Mouse (Mus musculus) liver, embryonic 15.5 days (tissue): Measurements from ENCODE around the gene Vgll4. TPM values are rescaled to one million over a fixed set of nuclear protein-coding genes. Genes with fewer than 3 reads are reported as not detected.

Source experiments
- ATAC-seq: fragments of 200-750 bp; cut with Nextera tagmentation; 2 replicates; pipeline ENCODE4 v1.8.0; 2017; ENCODE audit warnings: moderate number of reproducible peaks, mild to moderate bottlenecking, moderate library complexity; ENCODE audit not compliant: insufficient read depth
- H3K27ac ChIP-seq: fragments of 300-500 bp; sonication (generic); replicated peaks from 2 replicates; pipeline ENCODE4 v1.5.1; 2015; ENCODE audit warnings: mild to moderate bottlenecking, inconsistent platforms
- H3K27me3 ChIP-seq: fragments of 300-500 bp; sonication (generic); 2 replicates; pipeline ENCODE4 v1.6.1; 2015; ENCODE audit warnings: mild to moderate bottlenecking, inconsistent platforms
- H3K36me3 ChIP-seq: fragments of 300-500 bp; sonication (generic); replicated peaks from 2 replicates; pipeline ENCODE4 v1.6.1; 2015; ENCODE audit warnings: moderate library complexity, mild to moderate bottlenecking, inconsistent platforms
- H3K4me1 ChIP-seq: fragments of 300-500 bp; sonication (generic); replicated peaks from 2 replicates; pipeline ENCODE4 v1.6.1; 2015; ENCODE audit warnings: inconsistent platforms
- H3K4me2 ChIP-seq: fragments of 300-500 bp; sonication (generic); 2 replicates; pipeline ENCODE4 v1.6.1; 2015; ENCODE audit warnings: moderate library complexity, mild to moderate bottlenecking, inconsistent platforms
- H3K4me3 ChIP-seq: fragments of 300-500 bp; sonication (generic); replicated peaks from 2 replicates; pipeline ENCODE4 v1.5.1; 2015; ENCODE audit warnings: mild to moderate bottlenecking, inconsistent platforms
- H3K9ac ChIP-seq: fragments of 300-500 bp; sonication (generic); 2 replicates; pipeline ENCODE4 v1.6.1; 2015; ENCODE audit warnings: moderate library complexity, mild to moderate bottlenecking, inconsistent platforms
- H3K9me3 ChIP-seq: fragments of 300-500 bp; sonication (generic); replicated peaks from 2 replicates; pipeline ENCODE4 v1.6.1; 2016; ENCODE audit warnings: inconsistent platforms
- WGBS: fragments of 180-500 bp; shearing (Covaris S2); methylation state at CpG from one replicate; pipeline ENCODE4 v1.1.7; 2015; ENCODE audit warnings: mixed read lengths; ENCODE audit not compliant: insufficient replicate concordance; 5-methylcytosine and 5-hydroxymethylcytosine counted together
- polyA plus RNA-seq: library from polyadenylated mRNA; unstranded; fragments of >200 nt; fragmentation: Nextera tagmentation; extraction: Ambion mirVana; gene quantifications from 2 replicates; pipeline ENCODE4 v1.2.1, GENCODE M21; 2015

The Vgll4 gene
- polyA plus RNA-seq, 1 experiment from 2014 or later: 11.5 TPM

DNA sequence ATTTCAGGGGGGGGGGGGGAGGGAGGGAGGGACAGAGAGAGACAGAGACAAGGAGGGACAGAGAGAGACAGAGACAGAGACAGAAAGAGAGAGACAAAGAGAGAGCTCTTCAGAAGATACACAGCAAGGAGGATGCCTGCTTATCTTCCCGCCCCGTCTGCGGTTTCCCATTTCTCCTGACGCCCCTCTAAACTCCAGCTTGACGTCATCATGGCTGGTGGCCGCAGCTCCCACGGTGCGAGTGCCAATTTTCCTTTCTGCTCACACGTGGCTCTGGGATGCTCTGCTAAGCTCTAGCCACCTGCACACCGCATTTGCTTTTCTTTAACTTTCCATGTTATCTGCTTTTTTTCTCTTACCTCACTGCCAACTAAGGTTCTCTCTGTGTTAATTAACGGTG, 151.8 kb downstream of the Vgll4 start:
- H3K36me3 ChIP-seq: no peaks in the 10 kb centered on the region

DNA sequence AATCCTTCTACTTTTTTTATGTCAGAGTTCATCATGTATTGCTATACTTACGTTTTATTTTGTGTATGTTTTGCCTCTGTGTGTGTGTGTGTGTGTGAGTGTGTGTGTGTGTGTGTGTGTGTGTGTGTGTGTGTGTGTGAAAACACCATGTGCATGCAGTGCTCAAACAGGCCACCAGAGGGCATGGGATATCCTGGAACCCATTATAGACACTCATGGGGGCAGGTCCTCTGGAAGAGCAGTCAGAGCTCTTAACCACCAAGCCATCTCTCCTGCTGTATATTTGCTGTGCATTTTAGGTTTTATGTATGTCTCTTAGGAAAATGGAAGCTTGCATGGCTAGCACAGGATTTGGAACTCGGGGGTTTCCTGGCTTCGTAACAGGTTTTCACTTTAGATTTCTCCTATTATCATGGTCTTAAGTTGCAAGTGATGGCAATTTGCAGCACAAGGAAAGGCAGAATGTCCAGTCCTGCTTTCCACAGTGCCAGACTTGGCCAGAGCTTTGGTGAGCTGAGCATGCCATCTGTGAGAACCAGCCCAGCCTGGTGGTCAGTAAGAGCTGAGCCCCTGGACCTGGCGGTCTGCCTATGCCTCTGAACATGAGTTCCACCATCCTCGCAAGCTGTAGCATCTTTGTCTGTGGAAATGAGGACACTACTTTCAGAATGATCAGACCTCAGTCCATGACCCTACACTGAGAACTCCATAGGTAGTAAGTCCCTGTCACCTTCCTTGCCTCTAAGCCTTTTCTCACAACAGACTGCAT, 154.7 kb downstream of the Vgll4 start:
- Histone ChIP-seq H3K27me3 (no peaks in the 10 kb centered on the region), H3K27ac (no peak overlapping the region), H3K9me3 (no peaks in the 10 kb centered on the region), H3K36me3 (no peaks in the 10 kb centered on the region), H3K4me1 (peaks cover 7% of the 10 kb centered on the region), H3K9ac (no peak overlapping the region), H3K4me2 (no peak overlapping the region), H3K4me3 (no peak overlapping the region)
- ATAC-seq: no peak
- 70% methylated on average over 5 of the region's 5 CpGs for WGBS

More for the DNA sequence above, 151.8 kb downstream of the Vgll4 start:
- no peak overlapping the region for H3K9ac ChIP-seq
- H3K4me3 ChIP-seq: no peak overlapping the region
- no peak overlapping the region for H3K27ac ChIP-seq
- H3K4me1 ChIP-seq: peaks cover 9% of the 10 kb centered on the region
- H3K4me2 ChIP-seq: no peak overlapping the region; the same call in 1 of the 2 replicates
- no peaks in the 10 kb centered on the region for H3K9me3 ChIP-seq
- H3K27me3 ChIP-seq: no peaks in the 10 kb centered on the region
- ATAC-seq: no peak
- 6% methylated on average over 11 of the region's 11 CpGs for WGBS

DNA sequence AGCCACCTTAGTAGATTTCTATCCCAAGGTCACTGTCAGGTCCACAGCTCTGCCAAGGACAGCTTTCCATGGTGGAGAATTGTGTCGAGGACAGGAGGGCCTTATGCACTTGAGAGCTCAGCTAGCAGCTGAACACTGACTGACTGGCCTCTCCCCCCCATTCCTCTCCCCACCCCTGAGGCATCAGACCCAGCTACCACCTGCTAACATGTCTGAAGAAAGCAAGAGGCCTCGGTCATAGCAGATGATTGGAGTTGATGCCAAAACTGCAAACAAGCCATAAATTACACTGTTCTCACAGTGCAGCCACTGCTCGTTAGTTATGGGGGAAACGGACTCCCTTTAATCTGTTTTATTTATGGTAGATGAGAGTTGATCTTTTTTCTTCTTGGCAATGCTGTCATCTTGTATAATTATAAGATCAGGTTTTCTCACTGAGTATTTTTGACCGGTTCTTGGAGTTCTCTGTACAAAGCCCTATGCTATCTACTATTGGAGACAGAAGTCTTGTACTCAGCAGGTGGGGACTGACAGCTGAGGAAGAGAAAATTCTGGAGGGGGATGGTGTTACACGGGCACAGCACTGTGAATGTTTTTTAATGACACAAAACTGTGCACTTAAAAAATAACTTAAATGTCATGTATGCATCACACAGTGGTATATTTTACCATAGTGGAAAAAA, 155.5 kb downstream of the Vgll4 start:
- H3K4me2 ChIP-seq: no peak overlapping the region
- H3K27ac ChIP-seq: no peak overlapping the region
- no peaks in the 10 kb centered on the region for H3K27me3 ChIP-seq
- ATAC-seq: no peak
- no peaks in the 10 kb centered on the region for H3K36me3 ChIP-seq
- WGBS: 64% methylated on average over 6 of the region's 6 CpGs
- H3K4me1 ChIP-seq: peaks cover 6% of the 10 kb centered on the region
- no peaks in the 10 kb centered on the region for H3K9me3 ChIP-seq
- H3K9ac ChIP-seq: no peak overlapping the region
- no peak overlapping the region for H3K4me3 ChIP-seq

DNA sequence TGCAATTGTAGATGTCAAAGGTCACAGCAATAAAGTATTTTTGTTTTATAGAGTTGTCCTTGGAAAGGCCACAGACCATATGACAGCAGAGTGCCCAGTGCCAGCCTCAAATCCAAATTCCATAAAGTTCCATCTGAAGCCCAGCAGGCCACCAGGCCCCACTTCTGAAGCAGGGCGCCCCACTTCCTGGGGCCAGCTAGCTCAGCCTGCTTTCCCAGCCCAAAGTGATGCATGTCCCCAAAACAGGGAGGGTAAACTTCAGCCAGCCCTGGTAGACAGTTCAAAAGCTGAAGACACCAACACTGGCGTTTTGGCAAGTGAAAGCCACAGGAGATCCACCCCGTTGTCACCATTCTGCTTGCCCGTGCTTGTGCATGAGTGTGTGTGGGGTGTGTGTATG, 157.0 kb downstream of the Vgll4 start:
- H3K36me3 ChIP-seq: no peaks in the 10 kb centered on the region
- no peak overlapping the region for H3K4me3 ChIP-seq
- H3K9me3 ChIP-seq: no peaks in the 10 kb centered on the region
- H3K27ac ChIP-seq: no peak overlapping the region
- WGBS: 61% methylated on average over 4 of the region's 4 CpGs
- no peak for ATAC-seq
- no peaks in the 10 kb centered on the region for H3K27me3 ChIP-seq
- no peak overlapping the region for H3K4me2 ChIP-seq
- no peaks in the 10 kb centered on the region; the same call in 1 of the 2 replicates for H3K4me1 ChIP-seq
- no peak overlapping the region for H3K9ac ChIP-seq

DNA sequence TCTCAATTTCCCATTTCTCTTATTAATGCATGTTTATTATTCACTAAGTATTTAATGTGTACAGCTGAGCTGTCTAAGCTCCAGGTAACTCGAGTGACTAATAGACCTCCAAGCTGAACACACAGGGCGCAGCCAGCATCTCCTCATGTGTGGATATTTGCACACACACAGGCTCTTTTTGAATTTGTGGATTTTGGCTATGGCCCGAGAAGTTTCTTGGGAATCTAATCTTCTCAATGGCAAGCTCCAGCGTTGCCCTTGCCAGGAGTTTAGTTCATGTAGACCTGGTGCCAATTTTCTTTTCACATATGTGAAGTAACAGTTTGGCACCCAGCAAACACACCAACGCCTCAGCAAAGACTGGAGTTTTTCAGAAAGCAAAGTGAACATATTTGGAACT, 157.5 kb downstream of the Vgll4 start:
- Histone ChIP-seq H3K36me3 (no peaks in the 10 kb centered on the region), H3K4me3 (no peak overlapping the region), H3K9ac (no peak overlapping the region), H3K4me1 (no peaks in the 10 kb centered on the region), H3K27ac (no peak overlapping the region), H3K4me2 (no peak overlapping the region), H3K9me3 (no peaks in the 10 kb centered on the region), H3K27me3 (no peaks in the 10 kb centered on the region)
- 59% methylated on average over 5 of the region's 5 CpGs for WGBS
- ATAC-seq: no peak

Other genes starting within 250 kb of the Vgll4 start
- gene Tamm41, start 67.9 kb upstream of the Vgll4 start, polyA plus RNA-seq: 21.3 and 23.7 TPM in 2 replicates
- gene Syn2, start 164.9 kb upstream of the Vgll4 start, polyA plus RNA-seq: 0.13 TPM in 2 replicates